Mouse (Mus musculus) midbrain, embryonic 13.5 days (tissue): ENCODE measurements around the gene Tpst1. TPM values are rescaled to one million over a fixed set of nuclear protein-coding genes. Genes with fewer than 3 reads are reported as not detected.
A peak's percentile ranks its signal among the peaks of the same experiment; 100 is the strongest.

Source experiments
- ATAC-seq: fragments of 200-750 bp; cut with Nextera tagmentation; 2 replicates; pipeline ENCODE4 v1.8.0; 2017; ENCODE audit warnings: mild to moderate bottlenecking, moderate TSS enrichment, moderate library complexity
- H3K27ac ChIP-seq: fragments of 300-500 bp; sonication (generic); 2 replicates; pipeline ENCODE4 v1.5.1; 2015; ENCODE audit warnings: inconsistent platforms, mild to moderate bottlenecking, moderate library complexity
- H3K27me3 ChIP-seq: fragments of 300-500 bp; sonication (generic); 2 replicates; pipeline ENCODE4 v1.6.1; 2015; ENCODE audit warnings: mild to moderate bottlenecking, inconsistent platforms
- H3K36me3 ChIP-seq: fragments of 300-500 bp; sonication (generic); 2 replicates; pipeline ENCODE4 v1.6.1; 2015; ENCODE audit warnings: mild to moderate bottlenecking, inconsistent platforms
- H3K4me1 ChIP-seq: fragments of 300-500 bp; sonication (generic); replicated peaks from 2 replicates; pipeline ENCODE4 v1.6.1; 2015; ENCODE audit warnings: inconsistent platforms
- H3K4me2 ChIP-seq: fragments of 300-500 bp; sonication (generic); replicated peaks from 2 replicates; pipeline ENCODE4 v1.6.1; 2015; ENCODE audit warnings: moderate library complexity, mild to moderate bottlenecking, inconsistent platforms
- H3K4me3 ChIP-seq: fragments of 300-500 bp; sonication (generic); replicated peaks from 2 replicates; pipeline ENCODE4 v1.5.1; 2015; ENCODE audit warnings: mild to moderate bottlenecking, inconsistent platforms
- H3K9ac ChIP-seq: fragments of 300-500 bp; sonication (generic); replicated peaks from 2 replicates; pipeline ENCODE4 v1.6.1; 2015; ENCODE audit warnings: mild to moderate bottlenecking, inconsistent platforms
- H3K9me3 ChIP-seq: fragments of 300-500 bp; sonication (generic); 2 replicates; pipeline ENCODE4 v1.6.1; 2016; ENCODE audit warnings: mild to moderate bottlenecking, inconsistent platforms
- WGBS: fragments of 180-500 bp; shearing (Covaris S2); methylation state at CpG from one replicate; pipeline ENCODE4 v1.1.7; 2015; 5-methylcytosine and 5-hydroxymethylcytosine counted together
- polyA plus RNA-seq: library from polyadenylated mRNA; unstranded; fragments of >200 nt; fragmentation: Nextera tagmentation; extraction: Ambion mirVana; gene quantifications from 2 replicates; pipeline ENCODE4 v1.2.1, GENCODE M21; 2015

The Tpst1 gene
- polyA plus RNA-seq, 1 experiment from 2014 or later: 51.0 TPM

GRCm38 (mm10) chr5:130059413-130060328 lies 13.5 kb upstream of the Tpst1 start:
- Histone ChIP-seq H3K4me2 (no peak overlapping the region), H3K36me3 (peaks cover 44% of the 10 kb centered on the region), H3K27ac (no peak overlapping the region), H3K4me1 (no peaks in the 10 kb centered on the region), H3K9ac (no peak overlapping the region), H3K27me3 (no peaks in the 10 kb centered on the region), H3K4me3 (no peak overlapping the region), H3K9me3 (no peaks in the 10 kb centered on the region)
- 67% methylated on average over 12 of the region's 12 CpGs for WGBS
- no peak for ATAC-seq

GRCm38 (mm10) chr5:130060329-130060665 lies 12.8 kb upstream of the Tpst1 start:
- WGBS: 88% methylated on average over 4 of the region's 4 CpGs
- H3K4me2 ChIP-seq: no peak overlapping the region

GRCm38 (mm10) chr5:130062096-130062495 lies 11.0 kb upstream of the Tpst1 start:
- no peaks in the 10 kb centered on the region for H3K4me1 ChIP-seq
- H3K27me3 ChIP-seq: no peaks in the 10 kb centered on the region
- no peak overlapping the region for H3K27ac ChIP-seq
- 91% methylated on average over 2 of the region's 2 CpGs for WGBS
- no peak overlapping the region for H3K4me2 ChIP-seq
- no peak for ATAC-seq
- H3K9me3 ChIP-seq: no peaks in the 10 kb centered on the region
- no peak overlapping the region for H3K9ac ChIP-seq
- H3K36me3 ChIP-seq: peaks cover 35% of the 10 kb centered on the region
- no peak overlapping the region for H3K4me3 ChIP-seq

More at GRCm38 (mm10) chr5:130060329-130060665, 12.8 kb upstream of the Tpst1 start:
- Histone ChIP-seq H3K9me3 (no peaks in the 10 kb centered on the region), H3K4me1 (no peaks in the 10 kb centered on the region), H3K27me3 (no peaks in the 10 kb centered on the region), H3K27ac (no peak overlapping the region), H3K4me3 (no peak overlapping the region), H3K9ac (no peak overlapping the region), H3K36me3 (peaks cover 40% of the 10 kb centered on the region)
- no peak for ATAC-seq

- Histone ChIP-seq H3K27me3 (no peaks in the 10 kb centered on the region), H3K27ac (no peak overlapping the region), H3K36me3 (peaks cover 29% of the 10 kb centered on the region), H3K4me3 (no peak overlapping the region), H3K4me1 (no peaks in the 10 kb centered on the region), H3K9ac (no peak overlapping the region), H3K4me2 (no peak overlapping the region), H3K9me3 (no peaks in the 10 kb centered on the region)
- 89% methylated on average over 2 of the region's 2 CpGs for WGBS
- no peak for ATAC-seq
Observed at GRCm38 (mm10) chr5:130063760-130064159, 9.4 kb upstream of the Tpst1 start.

- WGBS: 100% methylated on average over 1 of the region's 1 CpGs
- no peak overlapping the region for H3K9ac ChIP-seq
- no peak overlapping the region for H3K27ac ChIP-seq
- 0 out of 2 replicates have a peak, but pooled peaks cover under 1% of the 10 kb centered on the region for H3K27me3 ChIP-seq
- H3K4me1 ChIP-seq: no peaks in the 10 kb centered on the region
- no peak for ATAC-seq
- no peak overlapping the region for H3K4me3 ChIP-seq
- H3K9me3 ChIP-seq: no peaks in the 10 kb centered on the region
- H3K36me3 ChIP-seq: peaks cover 14% of the 10 kb centered on the region
- H3K4me2 ChIP-seq: no peak overlapping the region
Observed at GRCm38 (mm10) chr5:130065579-130065978, 7.5 kb upstream of the Tpst1 start.

- Histone ChIP-seq H3K27ac (no peak overlapping the region), H3K9ac (no peak overlapping the region), H3K4me3 (no peak overlapping the region), H3K9me3 (no peaks in the 10 kb centered on the region), H3K4me1 (no peaks in the 10 kb centered on the region), H3K27me3 (peaks cover 3% of the 10 kb centered on the region; the same call in 1 of the 2 replicates), H3K36me3 (no peaks in the 10 kb centered on the region), H3K4me2 (no peak overlapping the region)
- 79% methylated on average over 3 of the region's 3 CpGs for WGBS
- ATAC-seq: no peak
Observed at GRCm38 (mm10) chr5:130067841-130068264, 5.3 kb upstream of the Tpst1 start.

GRCm38 (mm10) chr5:130074491-130074890 lies 1.4 kb downstream of the Tpst1 start:
- Histone ChIP-seq H3K27ac (no peak overlapping the region), H3K4me3 (no peak overlapping the region), H3K9me3 (no peaks in the 10 kb centered on the region), H3K27me3 (peaks cover 3% of the 10 kb centered on the region; the same call in 1 of the 2 replicates), H3K36me3 (no peaks in the 10 kb centered on the region), H3K9ac (no peak overlapping the region), H3K4me1 (peaks cover 4% of the 10 kb centered on the region; the same call in 1 of the 2 replicates), H3K4me2 (no peak overlapping the region)
- WGBS: 75% methylated on average over 6 of the region's 6 CpGs
- no peak for ATAC-seq

- H3K27me3 ChIP-seq: no peaks in the 10 kb centered on the region
- H3K4me2 ChIP-seq: no peak overlapping the region
- H3K36me3 ChIP-seq: 0 out of 2 replicates have a peak, but pooled peaks cover under 1% of the 10 kb centered on the region
- peaks cover 14% of the 10 kb centered on the region for H3K4me1 ChIP-seq
- H3K9ac ChIP-seq: no peak overlapping the region
- no peak overlapping the region for H3K4me3 ChIP-seq
- 67% methylated on average over 6 of the region's 6 CpGs for WGBS
- ATAC-seq: no peak
- 0 out of 2 replicates have a peak, but pooled peaks cover under 1% of the 10 kb centered on the region for H3K9me3 ChIP-seq
- no peak overlapping the region for H3K27ac ChIP-seq
Observed at GRCm38 (mm10) chr5:130076396-130076795, 3.3 kb downstream of the Tpst1 start.

- WGBS: 83% methylated on average over 9 of the region's 9 CpGs
- Histone ChIP-seq H3K27me3 (no peaks in the 10 kb centered on the region), H3K4me2 (peak overlapping the region; percentile 70), H3K9me3 (0 out of 2 replicates have a peak, but pooled peaks cover 3% of the 10 kb centered on the region), H3K27ac (no peak overlapping the region), H3K36me3 (peaks cover 7% of the 10 kb centered on the region; the same call in 1 of the 2 replicates), H3K4me3 (no peak overlapping the region), H3K4me1 (peaks cover 14% of the 10 kb centered on the region), H3K9ac (no peak overlapping the region)
- ATAC-seq: no peak
Observed at GRCm38 (mm10) chr5:130078096-130078833, 5.1 kb downstream of the Tpst1 start.

- Histone ChIP-seq H3K4me3 (peak overlapping the region; percentile 76), H3K27me3 (no peaks in the 10 kb centered on the region), H3K36me3 (peaks cover 7% of the 10 kb centered on the region; the same call in 1 of the 2 replicates), H3K27ac (peak overlapping the region; percentile 87), H3K4me1 (peaks cover 14% of the 10 kb centered on the region), H3K9me3 (0 out of 2 replicates have a peak, but pooled peaks cover 3% of the 10 kb centered on the region), H3K4me2 (peak overlapping the region; percentile 70), H3K9ac (peak overlapping the region; percentile 91)
- WGBS: 37% methylated on average over 6 of the region's 6 CpGs
- ATAC-seq: no peak
Observed at GRCm38 (mm10) chr5:130078834-130079156, 5.7 kb downstream of the Tpst1 start.

GRCm38 (mm10) chr5:130079202-130080050 lies 6.3 kb downstream of the Tpst1 start:
- H3K4me1 ChIP-seq: peaks cover 14% of the 10 kb centered on the region
- peak overlapping the region; percentile 91 for H3K9ac ChIP-seq
- WGBS: under 1% methylated on average over 85 of the region's 86 CpGs
- H3K4me2 ChIP-seq: peak overlapping the region; percentile 70
- H3K36me3 ChIP-seq: peaks cover 10% of the 10 kb centered on the region; the same call in 1 of the 2 replicates
- no peaks in the 10 kb centered on the region for H3K27me3 ChIP-seq
- peak overlapping the region; percentile 76 for H3K4me3 ChIP-seq
- peak overlapping the region; percentile 87 for H3K27ac ChIP-seq
- peak; percentile 98 for ATAC-seq
- 0 out of 2 replicates have a peak, but pooled peaks cover 3% of the 10 kb centered on the region for H3K9me3 ChIP-seq
